Mouse (Mus musculus): ENCODE measurements around the gene Dpep1.

DNA sequence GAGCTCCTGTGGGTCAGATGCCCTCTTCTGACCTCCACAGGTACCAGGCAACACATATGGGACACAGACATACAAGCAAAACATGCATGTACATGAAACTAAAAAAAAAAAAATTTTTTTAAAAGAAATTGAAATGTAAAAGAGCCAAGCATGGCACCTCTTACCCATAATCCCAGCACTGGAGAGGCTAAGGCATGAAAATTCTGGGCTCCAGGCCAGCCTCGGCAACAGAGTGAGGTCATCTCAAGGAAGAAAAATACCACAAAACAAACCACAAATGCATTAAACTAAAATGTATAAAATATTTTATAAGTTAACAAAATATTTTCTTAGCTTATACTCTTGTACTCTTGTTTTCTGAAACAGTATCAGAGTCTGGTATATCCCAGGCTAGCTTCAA, 34.9 kb downstream of the Dpep1 start:
- TF ChIP-seq POLR2A (IDR thresholded peaks at IDR 0.05; ENCODE audit: borderline replicate concordance, low read depth, low read length) (no peak), CTCF (IDR thresholded peaks at IDR 0.05; ENCODE audit: low read depth, low read length) (no peak)
